Mouse (Mus musculus): ENCODE data around the gene St6galnac3.

GRCm38 (mm10) chr3:153584836-153585235, 140.1 kb downstream of the St6galnac3 start:
- TF ChIP-seq CTCF (IDR thresholded peaks at IDR 0.05; ENCODE audit: low read depth) (no peak), EP300 (optimal IDR thresholded peaks at IDR 0.05) (no peak)
